Mouse (Mus musculus) gastrocnemius, postnatal 14 days (tissue): Measurements from ENCODE around the gene Defb13. TPM values are rescaled to one million over a fixed set of nuclear protein-coding genes. Genes with fewer than 3 reads are reported as not detected.
"Not testable (repeated sequence)": the region's sequence is repeated elsewhere in the genome, so short reads cannot be mapped to it uniquely, and the experiment has no call there.

Source experiments
- DNase-seq: peaks from one replicate; pipeline ENCODE4 v3.0.0; 2021; ENCODE audit warnings: mixed read lengths
- intact Hi-C: fragments of 180-260 bp; cut with DNase I; formaldehyde crosslinking; loops from one replicate; pipeline ENCODE4 v1.15.1; 2025; ENCODE audit warnings: low total_unique reads
- long read RNA-seq, 2 experiments: library from polyadenylated mRNA; stranded (forward); transcript quantifications; one replicate each; pipeline ENCODE4 v2.0.0; 2021
- total RNA-seq, 2 experiments: library from RNA; stranded (reverse); gene quantifications; 2 replicates each; pipeline ENCODE4 v1.2.3; 2021

Defb13 gene
- not detected for total RNA-seq
- long read RNA-seq, experiment 1 = 0 reads
- long read RNA-seq, experiment 2 = 0 reads

- intact Hi-C loops = no loop called here
Observed at GRCm38 (mm10) chr8:21946462-21946861, at the start of gene Defb13. Defb13 (plus strand) TSS chr8:21946762.

GRCm38 (mm10) chr8:21906290-21906689 is 40.3 kb upstream of the Defb13 start, which contains the start of gene Defb11:
Defb11 (minus strand) TSS chr8:21906412.
- intact Hi-C loops = not testable (repeated sequence)

More at GRCm38 (mm10) chr8:21946462-21946861, at the start of gene Defb13:
- DNase-seq = no peak

DNA sequence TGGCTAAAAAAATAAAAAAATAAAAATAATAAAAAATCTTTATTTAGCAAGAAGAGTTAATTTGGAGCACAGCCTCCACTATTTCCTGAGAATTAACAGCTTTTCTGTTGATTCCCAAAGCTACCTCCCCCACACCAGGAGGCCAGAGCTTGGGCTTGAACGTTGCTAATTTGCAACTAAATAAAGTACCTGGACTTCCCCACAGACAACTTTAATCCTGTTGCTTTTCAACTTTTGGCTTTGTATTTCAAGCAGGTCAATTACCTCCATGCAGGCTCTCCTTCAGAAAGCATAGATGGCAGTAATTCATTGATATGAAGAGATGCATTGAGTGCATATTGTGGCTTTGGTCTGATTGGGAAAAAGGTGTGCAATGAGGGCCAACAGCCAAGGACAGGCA is 34.6 kb upstream of the Defb13 start:
- intact Hi-C loops = no loop called here
- DNase-seq = no peak

More at GRCm38 (mm10) chr8:21906290-21906689, 40.3 kb upstream of the Defb13 start, which contains the start of gene Defb11:
- DNase-seq = not testable (repeated sequence)

DNA sequence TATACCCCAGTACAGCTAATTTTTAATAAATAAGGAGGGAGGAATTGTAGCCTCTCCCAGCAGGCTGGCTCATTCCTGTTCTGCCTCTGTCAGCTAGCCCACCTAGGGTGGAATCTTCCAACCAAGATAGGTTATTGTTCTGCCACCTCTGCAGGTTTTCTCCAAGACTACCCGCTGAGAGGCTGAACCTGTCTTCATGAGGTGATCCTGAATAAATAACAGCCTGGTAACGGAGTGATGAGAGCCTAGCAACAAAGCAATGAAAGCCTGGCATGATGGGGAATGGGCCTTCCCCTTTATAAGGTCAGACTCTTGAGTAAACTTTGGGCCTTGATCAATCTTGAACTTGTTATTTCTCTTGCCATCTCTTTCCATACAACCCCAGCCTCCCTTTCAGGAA is 34.0 kb upstream of the Defb13 start:
- DNase-seq = no peak
- intact Hi-C loops = no loop called here

- intact Hi-C loops = no loop called here
- DNase-seq = no peak
Observed at GRCm38 (mm10) chr8:21915625-21916024, 30.9 kb upstream of the Defb13 start.

GRCm38 (mm10) chr8:21930754-21931153 is 15.8 kb upstream of the Defb13 start:
- intact Hi-C loops, DNase-seq: not testable (repeated sequence)

- intact Hi-C loops = no loop called here
Observed at GRCm38 (mm10) chr8:21932610-21933009, 14.0 kb upstream of the Defb13 start, which contains the start of gene Defb15. Defb15 (minus strand) TSS chr8:21932710.

GRCm38 (mm10) chr8:21938052-21938451 is 8.5 kb upstream of the Defb13 start, which contains the start of gene Defb35:
Defb35 (plus strand) TSS chr8:21938352.
- intact Hi-C loops, DNase-seq: not testable (repeated sequence)

More at GRCm38 (mm10) chr8:21932610-21933009, 14.0 kb upstream of the Defb13 start, which contains the start of gene Defb15:
- DNase-seq = no peak

DNA sequence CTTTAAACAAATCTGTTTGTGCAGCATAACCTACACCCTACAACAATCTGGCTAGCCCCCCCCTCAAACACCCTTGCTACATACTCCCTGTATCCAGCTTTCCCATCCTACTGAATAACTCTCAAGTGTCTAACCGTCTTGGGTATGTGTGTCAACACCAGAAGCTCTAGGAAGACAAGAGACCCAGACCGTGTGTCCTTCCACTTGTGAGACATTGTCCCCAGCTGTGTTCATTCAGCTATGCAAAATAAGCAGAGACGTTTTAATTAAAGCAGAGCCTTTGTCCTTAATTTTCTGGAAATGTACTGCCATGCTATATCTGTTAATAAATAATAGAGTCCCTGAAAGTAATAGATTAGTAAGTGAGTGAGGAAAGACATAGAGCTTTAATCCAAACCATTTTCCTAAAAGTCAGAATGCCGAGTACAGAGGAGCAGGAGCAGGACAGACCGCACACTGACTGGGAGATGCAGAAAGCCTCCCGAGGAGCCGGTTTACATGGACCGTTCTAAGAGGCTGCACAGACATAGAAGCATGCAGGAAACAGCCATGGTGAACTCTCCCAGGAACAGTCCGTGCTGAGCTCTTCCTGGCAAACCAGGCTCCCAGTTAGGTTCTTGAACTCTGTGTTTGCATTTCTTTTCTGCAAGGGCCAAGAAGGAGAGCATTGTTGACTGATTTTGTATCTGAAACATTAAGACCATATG is 902 bp downstream of the Defb13 start:
- no peak for DNase-seq
- intact Hi-C loops = no loop called here

DNA sequence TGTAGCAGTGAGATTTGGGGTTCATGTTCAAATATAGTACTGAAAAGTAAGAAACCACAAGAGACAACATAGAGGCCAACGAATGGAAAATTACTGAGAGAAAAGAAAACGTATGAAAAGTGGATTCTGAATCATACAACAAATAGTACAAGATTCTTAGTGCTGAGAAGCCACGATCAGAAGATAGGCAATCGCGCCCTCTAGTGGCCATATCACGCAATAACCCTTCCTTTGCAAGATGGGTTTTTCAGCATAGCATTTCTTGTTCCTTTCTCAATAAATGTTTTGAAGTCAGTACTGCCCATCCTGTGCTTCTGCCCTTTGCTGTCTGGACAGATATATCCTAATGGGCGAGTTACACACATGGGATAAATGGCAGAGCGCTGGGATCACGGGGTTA is 8.8 kb downstream of the Defb13 start:
- intact Hi-C loops = no loop called here
- peak; percentile 9 for DNase-seq

DNA sequence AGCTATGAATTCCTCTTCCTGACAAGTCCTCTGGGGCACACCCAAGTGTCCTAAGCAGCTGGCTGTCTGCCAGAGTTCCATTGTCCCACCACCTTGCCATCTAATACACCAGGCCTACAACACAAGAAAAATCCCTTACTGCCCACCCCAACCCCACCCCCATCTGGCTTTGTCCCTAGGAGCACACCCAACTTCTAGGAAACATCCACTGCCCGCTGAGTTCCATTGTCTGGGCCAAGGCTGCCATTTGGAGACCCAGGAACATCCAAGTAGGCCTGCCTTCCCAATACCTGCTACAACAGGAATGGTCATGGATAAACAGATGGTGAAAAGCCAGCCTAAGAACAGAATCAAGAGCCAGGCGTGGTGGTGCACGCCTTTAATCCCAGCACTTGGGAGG is 9.8 kb downstream of the Defb13 start:
- intact Hi-C loops = no loop called here
- DNase-seq = no peak

DNA sequence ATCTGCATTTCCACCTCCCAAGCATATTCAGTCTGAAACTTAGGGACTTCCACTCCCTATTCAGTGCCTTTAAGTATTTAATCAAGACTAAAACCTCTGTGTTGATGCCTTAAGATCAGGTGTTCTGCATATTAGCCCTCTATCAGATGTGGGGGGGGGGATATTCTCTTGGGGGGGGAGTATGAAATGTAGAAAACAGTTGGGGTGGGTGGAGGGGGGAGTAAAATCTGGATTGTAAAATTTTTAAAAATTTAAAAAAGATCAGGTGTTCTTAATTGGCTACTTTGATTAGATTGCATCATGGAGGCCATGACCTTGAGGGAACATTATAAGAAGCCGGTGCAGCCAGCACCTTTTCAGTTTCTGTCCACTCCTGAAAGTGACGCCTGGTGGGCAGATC is 11.9 kb downstream of the Defb13 start, which contains the start of gene Fam90a1a:
Fam90a1a (plus strand) TSS at position 301 of the 400 bp plus-strand sequence.
- intact Hi-C loops = no loop called here

GRCm38 (mm10) chr8:21966646-21967045 is 20.1 kb downstream of the Defb13 start:
- intact Hi-C loops = no loop called here
- no peak for DNase-seq

More for the DNA sequence above, 11.9 kb downstream of the Defb13 start, which contains the start of gene Fam90a1a:
- no peak for DNase-seq

DNA sequence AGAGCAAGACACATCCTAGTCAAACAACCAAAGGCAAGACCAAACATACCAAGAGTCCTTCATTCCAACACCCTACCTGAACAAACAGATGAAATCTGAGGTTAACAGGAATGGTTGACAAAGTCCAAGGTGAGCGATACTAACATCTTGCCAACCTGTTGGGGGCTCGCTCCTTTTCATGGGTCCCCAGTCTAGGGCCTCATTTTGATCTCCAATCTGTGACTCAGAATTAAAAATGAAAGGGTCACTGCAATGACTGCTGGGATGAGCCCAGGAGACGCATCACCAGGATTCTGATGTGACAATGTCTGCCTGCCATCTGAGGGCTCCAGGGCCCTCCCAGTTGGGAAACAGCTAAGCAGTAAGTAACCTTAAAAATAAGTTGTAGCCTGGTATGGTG is 22.9 kb downstream of the Defb13 start, which contains the start of gene Ccdc70:
Ccdc70 (plus strand) TSS at position 301 of the 400 bp plus-strand sequence.
- intact Hi-C loops = no loop called here
- DNase-seq = no peak

DNA sequence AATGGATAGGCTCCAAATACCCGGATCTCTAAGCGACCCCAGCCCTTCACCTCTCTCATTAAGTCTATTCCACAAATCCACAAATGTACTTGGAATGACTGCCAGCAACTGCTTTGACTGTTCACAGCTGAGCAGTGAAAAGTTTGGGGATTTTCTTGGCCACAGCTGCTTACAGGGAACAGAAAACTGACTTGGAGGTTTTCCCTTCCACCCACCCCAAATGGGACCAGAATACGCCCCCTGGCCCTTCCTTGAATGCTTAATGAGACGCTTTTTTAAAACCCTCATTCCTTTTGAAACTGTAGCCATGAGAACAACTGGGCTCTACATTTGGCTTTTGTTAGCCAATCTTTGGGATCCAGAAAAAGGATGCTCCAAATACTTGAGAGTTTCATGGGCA is 31.6 kb downstream of the Defb13 start:
- intact Hi-C loops = no loop called here
- no peak for DNase-seq

DNA sequence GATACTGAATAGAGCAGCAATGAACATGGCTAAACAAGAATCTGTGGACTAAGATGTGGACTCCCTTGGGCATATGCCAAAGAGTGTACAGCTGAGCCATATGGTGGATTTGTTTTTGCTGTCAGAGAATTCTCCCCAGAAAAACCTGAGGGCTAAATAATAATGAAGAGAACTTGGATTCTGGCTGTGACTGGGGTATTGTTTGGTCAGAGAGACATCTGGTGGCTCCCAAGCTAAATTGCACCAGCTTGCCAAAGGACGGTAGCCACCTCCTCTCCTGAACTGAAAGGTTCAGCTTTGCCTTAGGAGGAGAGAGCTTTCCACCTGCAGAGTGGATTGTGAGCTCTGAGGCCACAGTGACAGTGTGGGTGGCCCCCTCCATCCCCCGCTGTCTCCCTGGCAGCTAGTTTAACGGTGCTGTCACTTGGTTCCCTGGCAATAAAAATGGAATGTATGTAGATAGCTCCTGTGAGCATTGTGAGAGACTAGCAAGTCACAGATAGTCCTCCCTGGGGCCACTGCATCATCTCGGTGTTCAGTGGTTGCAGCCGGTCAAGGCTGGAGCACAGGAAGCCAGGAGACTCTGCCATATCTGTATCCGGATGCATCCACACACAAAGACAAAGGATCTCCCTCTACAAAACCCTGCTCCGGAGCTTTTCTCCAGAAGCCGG is 35.2 kb downstream of the Defb13 start:
- intact Hi-C loops = no loop called here
- DNase-seq = no peak

- peak; percentile 19 for DNase-seq
- intact Hi-C loops = loop anchor here (10.0 kb wide), 1 partner anchor 53 kb away; no protein-coding TSS in a partner anchor
Observed at GRCm38 (mm10) chr8:21992184-21992583, 45.6 kb downstream of the Defb13 start.

DNA sequence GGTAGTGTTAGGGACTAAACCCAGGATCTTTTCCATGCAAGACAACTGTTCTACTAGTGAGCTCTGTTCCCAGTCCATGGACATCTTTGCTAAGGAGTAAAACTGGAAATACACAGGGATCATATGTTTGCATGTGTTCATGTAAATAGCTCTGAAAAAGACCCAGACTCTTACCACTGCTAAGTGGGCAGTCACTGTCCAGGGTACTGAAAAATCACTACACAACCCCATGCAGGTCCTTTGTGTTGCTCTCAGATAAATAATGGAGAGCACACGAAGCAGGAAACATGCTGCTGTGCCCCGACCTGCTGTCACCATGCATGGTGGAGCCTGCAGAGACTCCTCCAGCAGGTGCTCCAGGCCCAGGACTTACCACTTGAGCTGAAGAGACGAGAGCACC is 48.6 kb downstream of the Defb13 start:
- intact Hi-C loops = loop anchor here (10.0 kb wide), 1 partner anchor 50 kb away; no protein-coding TSS in a partner anchor
- DNase-seq = no peak
